ENCODE assay signal across 8 mouse cellular contexts in the genomic region with DNA sequence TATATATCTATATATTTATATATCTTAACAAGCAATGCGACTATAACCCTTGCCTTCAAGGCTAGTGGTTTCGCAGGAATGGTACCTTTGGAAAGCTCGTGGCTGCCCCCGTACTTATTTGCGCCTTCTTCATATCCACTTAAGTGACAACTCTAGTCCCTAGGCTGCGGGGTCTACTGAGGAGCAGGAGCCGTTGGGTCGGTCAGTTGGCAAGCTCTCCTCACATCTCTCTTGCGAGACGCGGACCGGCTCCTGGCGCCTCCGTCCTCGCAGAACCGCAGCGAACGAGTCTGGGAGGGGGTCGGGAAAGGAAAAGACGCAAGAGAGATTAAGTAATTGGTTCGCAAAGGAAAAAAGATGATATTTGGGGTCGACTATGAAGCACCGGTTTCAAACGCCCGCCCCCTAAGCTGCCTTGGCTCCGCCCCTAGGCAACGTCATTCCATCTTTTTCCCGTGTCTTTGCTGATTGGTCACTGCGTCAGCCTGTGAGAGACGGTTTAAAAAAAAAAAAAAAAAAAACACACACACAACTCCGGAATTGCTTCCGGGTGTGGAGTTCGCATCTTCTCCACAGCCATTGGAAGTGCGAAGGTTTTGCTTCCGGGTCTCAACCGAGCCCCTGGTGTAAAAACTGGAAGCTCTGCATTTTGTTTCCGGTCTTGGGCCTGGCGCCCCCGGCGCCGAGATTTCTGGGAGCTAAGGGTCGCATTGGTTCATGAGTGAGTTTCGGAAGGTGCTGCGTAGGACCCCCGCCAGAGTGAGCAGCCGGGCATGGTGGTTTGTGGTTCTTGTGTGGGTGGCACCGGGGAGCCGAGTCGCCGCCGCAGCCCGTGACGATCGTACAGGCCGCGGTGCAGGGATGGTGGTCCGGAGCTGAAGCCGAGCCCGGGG. TPM values are rescaled to one million over a fixed set of nuclear protein-coding genes. Genes with fewer than 3 reads are reported as not detected.
A peak's percentile ranks its signal among the peaks of the same experiment; 100 is the strongest.
DNase-seq lines count a peak whose midpoint lies in the region; ATAC-seq and TF ChIP-seq lines count a peak whose summit lies in the region.

A gene (minus strand): TSS at position 460 of the 893 bp plus-strand sequence.
A gene (plus strand): TSS at position 595 of the 893 bp plus-strand sequence.

- H3K4me3 ChIP-seq in gastrocnemius, adult 2 months = peak within 1 kb of the TSS; percentile 80
- H3K4me3 ChIP-seq in hindbrain, postnatal 0 days (ENCODE audit: low read length) = peak within 1 kb of the TSS; percentile 87
- H3K4me3 ChIP-seq in left cerebral cortex, adult 2 months = peak within 1 kb of the TSS; percentile 67

- peaks cover 24% of the 10 kb centered on the region; the same call in 1 of the 2 replicates for H3K36me3 ChIP-seq in hindbrain, postnatal 0 days (ENCODE audit: insufficient read depth, low read length)

- H3K4me1 ChIP-seq in hindbrain, postnatal 0 days (ENCODE audit: insufficient read depth, low read length) = no peaks in the 10 kb centered on the region

- no peaks in the 10 kb centered on the region for H3K9me3 ChIP-seq in hindbrain, postnatal 0 days (ENCODE audit: low read length)

- no peak for TF ChIP-seq CTCF in gastrocnemius, adult 2 months (IDR thresholded peaks at IDR 0.05)
- no peak for TF ChIP-seq CTCF in hindbrain, postnatal 0 days (IDR thresholded peaks at IDR 0.05; ENCODE audit: low read depth)
- TF ChIP-seq CTCF in left cerebral cortex, adult 2 months (IDR thresholded peaks at IDR 0.05) = no peak

- peak; percentile 98 for DNase-seq in ZHBTc4 (ENCODE audit: low read depth, low spot score)
- DNase-seq in gastrocnemius, adult 2 months = peak; percentile 94
- DNase-seq in hindbrain, postnatal 0 days (ENCODE audit: low spot score) = peak; percentile 100
- DNase-seq in left cerebral cortex, adult 2 months (ENCODE audit: extremely low spot score in 1 of 2, low spot score in 2 of 2) = peak; percentile 90 to 93
- DNase-seq in right cerebral cortex, adult 2 months (ENCODE audit: low spot score in 2 of 2) = peak; percentile 97 to 99
- peak; percentile 93 for DNase-seq in urinary bladder, postnatal 14 days (ENCODE audit: low spot score)

- H3K4me2 ChIP-seq in hindbrain, postnatal 0 days (ENCODE audit: low read depth, low read length) = peak within 1 kb of the TSS; percentile 68

- ATAC-seq in common myeloid progenitor, adult 5-6 weeks (replicated peaks; ENCODE audit: low read depth, poor library complexity, severe bottlenecking) = peak; percentile 94
- peak; percentile 99 for ATAC-seq in hindbrain, postnatal 0 days
- peak; percentile 91 for ATAC-seq in megakaryocyte, adult 5-6 weeks (ENCODE audit: poor library complexity, severe bottlenecking)

- intact Hi-C loops in gastrocnemius, adult 2 months (cut with DNase I) = loop anchor here (5.0 kb wide), 2 partner anchors 287 to 673 kb away; a partner anchor contains a TSS
- intact Hi-C loops in left cerebral cortex, adult 2 months (cut with DNase I) = loop anchor here (2.0 to 5.0 kb wide), 2 partner anchors 119 to 673 kb away; a partner anchor contains a TSS

- H3K27me3 ChIP-seq in hindbrain, postnatal 0 days (ENCODE audit: insufficient read depth, low read length) = no peaks in the 10 kb centered on the region

- peak within 1 kb of the TSS; percentile 91 for H3K27ac ChIP-seq in gastrocnemius, adult 2 months
- H3K27ac ChIP-seq in hindbrain, postnatal 0 days = peak within 1 kb of the TSS; percentile 81
- peak within 1 kb of the TSS; percentile 86 for H3K27ac ChIP-seq in left cerebral cortex, adult 2 months

- H3K9ac ChIP-seq in hindbrain, postnatal 0 days (replicated peaks; ENCODE audit: low read length) = peak within 1 kb of the TSS; percentile 89

- WGBS in hindbrain, postnatal 0 days = under 1% methylated on average over 59 of the region's 59 CpGs

RNA-seq across cellular contexts. Expression of the first gene that starts in this region (rescaled TPM):
- total RNA-seq in common myeloid progenitor, adult 5-6 weeks (2017) = 0.69 TPM in 1 of 2 replicates, not detected in the other
- not detected for total RNA-seq in gastrocnemius, adult 2 months (2021)
- 2.1 and 2.6 TPM in 2 replicates for total RNA-seq in hindbrain, postnatal 0 days (2014; rRNA removed)
- polyA plus RNA-seq in hindbrain, postnatal 0 days (2015; fragmentation: Nextera tagmentation; extraction: Ambion mirVana) = 2.0 TPM in 2 replicates
- 1 to 10 TPM; 1.7 to 2.3 TPM for total RNA-seq in left cerebral cortex, adult 2 months (2021)
- not detected in 2 replicates for total RNA-seq in megakaryocyte, adult 5-6 weeks (2015)
- total RNA-seq in megakaryocyte, adult 5-6 weeks (2017) = 0.18 TPM in 1 of 2 replicates, not detected in the other

RNA-seq across cellular contexts. Expression of the second gene that starts in this region (rescaled TPM):
- total RNA-seq in common myeloid progenitor, adult 5-6 weeks (2017) = 260 and 293 TPM in 2 replicates
- 100 to 1,000 TPM; 101 TPM for total RNA-seq in gastrocnemius, adult 2 months (2021)
- 24.4 and 36.8 TPM in 2 replicates for total RNA-seq in hindbrain, postnatal 0 days (2014; rRNA removed)
- polyA plus RNA-seq in hindbrain, postnatal 0 days (2015; fragmentation: Nextera tagmentation; extraction: Ambion mirVana) = 139 and 151 TPM in 2 replicates
- 10 to 100 TPM; 82.3 to 90.9 TPM for total RNA-seq in left cerebral cortex, adult 2 months (2021)
- 232 and 247 TPM in 2 replicates for total RNA-seq in megakaryocyte, adult 5-6 weeks (2015)
- 323 and 364 TPM in 2 replicates for total RNA-seq in megakaryocyte, adult 5-6 weeks (2017)

Comparison
In these comparisons a context has a peak if more than half of its experiments do, and no peak if none do; other contexts are left out.
1. Peak in every context shown above with its lines: DNase-seq, ATAC-seq, H3K4me3 ChIP-seq and H3K27ac ChIP-seq.